Mouse (Mus musculus): ENCODE data around the gene Bbs10.
A peak's percentile ranks its signal among the peaks of the same experiment; 100 is the strongest.

Gene Bbs10

GRCm38 (mm10) chr10:111329326-111329725 is 30.8 kb downstream of the Bbs10 start:
- DNase-seq, result peak; percentile 80

GRCm38 (mm10) chr10:111334902-111335301 is 36.4 kb downstream of the Bbs10 start:
- no peak for DNase-seq

- DNase-seq, result peak; percentile 9
These were observed 37.3 kb downstream of the Bbs10 start for GRCm38 (mm10) chr10:111335517-111336352.

- DNase-seq, result no peak
These were observed 37.9 kb downstream of the Bbs10 start for GRCm38 (mm10) chr10:111336353-111336713.

- no peak for DNase-seq
These were observed 40.8 kb downstream of the Bbs10 start for GRCm38 (mm10) chr10:111339296-111339695.

- DNase-seq, result peak; percentile 34
These were observed 43.3 kb downstream of the Bbs10 start for GRCm38 (mm10) chr10:111341761-111342160.

- no peak for DNase-seq
These were observed 45.1 kb downstream of the Bbs10 start for GRCm38 (mm10) chr10:111343555-111343954.

- DNase-seq, result no peak
These were observed 49.8 kb downstream of the Bbs10 start for GRCm38 (mm10) chr10:111348263-111348662.
